Mouse (Mus musculus) lung, postnatal 0 days (tissue): ENCODE data around the gene Nsun5.

ENCODE experiments used
- CTCF ChIP-seq: IDR thresholded peaks from 2 replicates; pipeline ENCODE4 v1.5.1; 2016; ENCODE audit warnings: antibody characterized with exemption, mild to moderate bottlenecking
- EP300 ChIP-seq: IDR thresholded peaks from 2 replicates; pipeline ENCODE4 v1.6.1; 2016; ENCODE audit warnings: antibody characterized with exemption, mild to moderate bottlenecking, control low read depth

DNA sequence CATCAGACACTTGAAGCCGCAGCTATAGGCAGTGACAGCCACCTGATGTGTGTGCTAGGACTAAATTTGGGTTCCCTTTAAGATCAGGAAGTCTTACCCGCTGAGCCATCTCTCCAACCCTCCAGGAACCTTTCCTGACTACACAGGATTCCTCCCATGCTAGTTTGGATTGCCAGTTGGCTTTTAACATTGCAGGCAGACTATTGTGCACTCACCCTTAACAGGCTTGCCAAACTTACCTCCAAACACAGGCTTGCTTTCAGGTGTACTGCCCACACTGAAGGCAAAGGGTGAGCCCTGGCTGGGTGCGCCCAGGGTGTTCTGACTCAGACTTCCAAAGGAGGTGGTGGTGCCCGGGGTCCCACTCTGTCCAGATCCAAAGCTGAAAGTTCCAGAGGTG is 10.9 kb downstream of the Nsun5 start:
- no peak for TF ChIP-seq EP300
- no peak for TF ChIP-seq CTCF
